Mouse (Mus musculus): Measurements from ENCODE around the gene Desi2. TPM values are rescaled to one million over a fixed set of nuclear protein-coding genes. Genes with fewer than 3 reads are reported as not detected.
"Not testable (repeated sequence)": the region's sequence is repeated elsewhere in the genome, so short reads cannot be mapped to it uniquely, and the experiment has no call there.

Gene Desi2
- polyA plus RNA-seq, 1 experiment = 32.5 TPM

DNA sequence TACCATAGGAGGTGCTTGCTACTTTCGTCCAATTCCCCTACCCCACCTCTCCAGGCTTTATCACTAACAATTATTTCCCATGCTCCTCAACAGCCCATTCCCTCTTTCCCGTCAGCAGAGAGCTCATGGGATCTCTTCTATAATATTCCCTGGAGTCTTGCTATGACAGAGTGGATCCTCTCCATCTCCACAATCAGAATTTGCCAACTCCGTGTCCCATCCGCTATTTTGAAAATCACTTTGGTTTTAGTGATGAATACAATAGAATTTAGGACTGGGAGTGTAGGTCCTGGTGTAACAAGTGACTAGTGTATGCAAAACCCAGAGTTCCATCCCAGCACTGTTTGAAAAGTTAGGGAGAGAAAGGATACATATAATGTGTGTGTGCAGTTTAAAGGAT lies 69.1 kb downstream of the Desi2 start:
- H3K4me3 ChIP-seq (ENCODE audit: low read depth, low read length) = no peak overlapping the region
- H3K36me3 ChIP-seq (ENCODE audit: control insufficient read depth, insufficient read depth, low read length, poor library complexity, severe bottlenecking) = peaks cover 2% of the 10 kb centered on the region; the same call in 1 of the 2 replicates
- no peak overlapping the region for H3K27ac ChIP-seq (ENCODE audit: insufficient read depth, low read length)
- no peak overlapping the region for H3K9ac ChIP-seq (ENCODE audit: low read depth, poor library complexity, severe bottlenecking)
- no peaks in the 10 kb centered on the region for H3K27me3 ChIP-seq (ENCODE audit: control insufficient read depth, insufficient read depth, low read length, poor library complexity, severe bottlenecking)
- no peaks in the 10 kb centered on the region for H3K4me1 ChIP-seq (ENCODE audit: control insufficient read depth, insufficient read depth, low read length)
- H3K9me3 ChIP-seq (replicated peaks; ENCODE audit: control insufficient read depth, insufficient read depth, low read length, poor library complexity, severe bottlenecking) = 0 out of 2 replicates have a peak, but pooled peaks cover 4% of the 10 kb centered on the region
- no peak for TF ChIP-seq CTCF (IDR thresholded peaks at IDR 0.05; ENCODE audit: low read depth, low read length)
- no peak for TF ChIP-seq POLR2A (IDR thresholded peaks at IDR 0.05; ENCODE audit: insufficient read depth, low read length)
- TF ChIP-seq EP300 (IDR thresholded peaks at IDR 0.05; ENCODE audit: insufficient read depth, low read depth, low read length) = no peak

- Histone ChIP-seq H3K27me3 (ENCODE audit: control insufficient read depth, insufficient read depth, low read length, poor library complexity, severe bottlenecking) (no peaks in the 10 kb centered on the region), H3K4me3 (ENCODE audit: low read depth, low read length) (no peak overlapping the region), H3K4me1 (ENCODE audit: control insufficient read depth, insufficient read depth, low read length) (no peaks in the 10 kb centered on the region), H3K36me3 (ENCODE audit: control insufficient read depth, insufficient read depth, low read length, poor library complexity, severe bottlenecking) (peaks cover under 1% of the 10 kb centered on the region; the same call in 1 of the 2 replicates), H3K9me3 (replicated peaks; ENCODE audit: control insufficient read depth, insufficient read depth, low read length, poor library complexity, severe bottlenecking) (peaks cover 8% of the 10 kb centered on the region; the same call in 1 of the 2 replicates), H3K27ac (ENCODE audit: insufficient read depth, low read length) (no peak overlapping the region), H3K9ac (ENCODE audit: low read depth, poor library complexity, severe bottlenecking) (no peak overlapping the region)
- TF ChIP-seq EP300 (IDR thresholded peaks at IDR 0.05; ENCODE audit: insufficient read depth, low read depth, low read length) = no peak
Observed at GRCm38 (mm10) chr1:178258821-178259220, 71.6 kb downstream of the Desi2 start.

DNA sequence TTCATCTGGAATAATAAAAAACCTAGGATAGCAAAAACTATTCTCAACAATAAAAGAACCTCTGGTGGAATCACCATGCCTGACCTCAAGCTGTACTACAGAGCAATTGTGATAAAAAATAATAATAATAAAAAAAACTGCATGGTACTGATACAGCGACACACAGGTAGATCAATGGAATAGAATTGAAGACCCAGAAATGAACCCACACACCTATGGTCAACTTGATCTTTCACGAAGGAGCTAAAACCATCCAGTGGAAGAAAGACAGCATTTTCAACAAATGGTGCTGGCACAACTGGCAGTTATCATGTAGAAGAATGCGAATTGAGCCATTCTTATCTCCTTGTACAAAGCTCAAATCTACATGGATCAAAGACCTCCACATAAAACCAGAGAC lies 78.2 kb downstream of the Desi2 start:
- H3K9me3 ChIP-seq (replicated peaks; ENCODE audit: control insufficient read depth, insufficient read depth, low read length, poor library complexity, severe bottlenecking); H3K36me3 ChIP-seq (ENCODE audit: control insufficient read depth, insufficient read depth, low read length, poor library complexity, severe bottlenecking); H3K4me3 ChIP-seq (ENCODE audit: low read depth, low read length); H3K9ac ChIP-seq (ENCODE audit: low read depth, poor library complexity, severe bottlenecking); H3K27ac ChIP-seq (ENCODE audit: insufficient read depth, low read length); H3K27me3 ChIP-seq (ENCODE audit: control insufficient read depth, insufficient read depth, low read length, poor library complexity, severe bottlenecking); H3K4me1 ChIP-seq (ENCODE audit: control insufficient read depth, insufficient read depth, low read length): not testable (repeated sequence)

GRCm38 (mm10) chr1:178270635-178271034 lies 83.4 kb downstream of the Desi2 start:
- Histone ChIP-seq H3K9ac (ENCODE audit: low read depth, poor library complexity, severe bottlenecking) (no peak overlapping the region), H3K9me3 (replicated peaks; ENCODE audit: control insufficient read depth, insufficient read depth, low read length, poor library complexity, severe bottlenecking) (peaks cover 20% of the 10 kb centered on the region), H3K27ac (ENCODE audit: insufficient read depth, low read length) (no peak overlapping the region), H3K27me3 (ENCODE audit: control insufficient read depth, insufficient read depth, low read length, poor library complexity, severe bottlenecking) (no peaks in the 10 kb centered on the region), H3K4me1 (ENCODE audit: control insufficient read depth, insufficient read depth, low read length) (no peaks in the 10 kb centered on the region), H3K4me3 (ENCODE audit: low read depth, low read length) (no peak overlapping the region), H3K36me3 (ENCODE audit: control insufficient read depth, insufficient read depth, low read length, poor library complexity, severe bottlenecking) (no peaks in the 10 kb centered on the region)
- TF ChIP-seq CTCF (IDR thresholded peaks at IDR 0.05; ENCODE audit: low read depth, low read length) (no peak), EP300 (IDR thresholded peaks at IDR 0.05; ENCODE audit: insufficient read depth, low read depth, low read length) (no peak), POLR2A (IDR thresholded peaks at IDR 0.05; ENCODE audit: insufficient read depth, low read length) (no peak)

DNA sequence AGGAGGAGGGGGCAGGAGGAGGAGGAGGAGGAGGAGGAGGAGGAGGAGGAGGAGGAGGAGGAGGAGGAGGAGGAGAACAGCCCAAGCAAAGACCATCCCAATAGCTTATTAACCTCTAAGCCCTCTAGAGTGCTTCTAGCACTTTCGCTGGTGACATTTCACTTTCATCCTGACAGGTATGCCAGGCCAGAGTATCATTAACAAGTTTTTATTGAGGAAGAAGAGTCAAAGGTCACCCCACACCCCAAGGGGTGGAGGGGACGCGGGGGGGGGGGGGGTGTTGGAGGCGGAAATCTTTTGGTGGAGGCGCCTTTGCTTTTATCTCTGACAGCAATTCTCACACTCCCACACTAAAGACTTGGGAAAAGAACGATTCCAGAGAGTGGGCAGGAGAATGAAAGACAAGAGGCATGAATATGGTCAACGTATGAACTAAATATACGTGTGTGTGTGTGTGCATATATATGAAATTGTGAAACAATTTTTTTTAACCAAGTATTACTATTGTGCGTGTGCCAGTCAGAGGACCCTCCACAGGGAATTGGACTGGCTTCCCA lies 88.0 kb downstream of the Desi2 start:
- peaks cover 3% of the 10 kb centered on the region for H3K4me1 ChIP-seq (ENCODE audit: control insufficient read depth, insufficient read depth, low read length)
- H3K9ac ChIP-seq (ENCODE audit: low read depth, poor library complexity, severe bottlenecking) = 0 out of 2 replicates have a peak overlapping the region, but pooled peaks have one; percentile 73
- no peak for TF ChIP-seq CTCF (IDR thresholded peaks at IDR 0.05; ENCODE audit: low read depth, low read length)
- TF ChIP-seq POLR2A (IDR thresholded peaks at IDR 0.05; ENCODE audit: insufficient read depth, low read length) = no peak
- no peak for TF ChIP-seq EP300 (IDR thresholded peaks at IDR 0.05; ENCODE audit: insufficient read depth, low read depth, low read length)
- no peaks in the 10 kb centered on the region for H3K36me3 ChIP-seq (ENCODE audit: control insufficient read depth, insufficient read depth, low read length, poor library complexity, severe bottlenecking)
- no peak overlapping the region for H3K27ac ChIP-seq (ENCODE audit: insufficient read depth, low read length)
- H3K9me3 ChIP-seq (replicated peaks; ENCODE audit: control insufficient read depth, insufficient read depth, low read length, poor library complexity, severe bottlenecking) = peaks cover 20% of the 10 kb centered on the region
- no peaks in the 10 kb centered on the region for H3K27me3 ChIP-seq (ENCODE audit: control insufficient read depth, insufficient read depth, low read length, poor library complexity, severe bottlenecking)
- no peak overlapping the region for H3K4me3 ChIP-seq (ENCODE audit: low read depth, low read length)

GRCm38 (mm10) chr1:178275738-178276053 lies 88.5 kb downstream of the Desi2 start:
- no peaks in the 10 kb centered on the region for H3K27me3 ChIP-seq (ENCODE audit: control insufficient read depth, insufficient read depth, low read length, poor library complexity, severe bottlenecking)
- no peak for TF ChIP-seq EP300 (IDR thresholded peaks at IDR 0.05; ENCODE audit: insufficient read depth, low read depth, low read length)
- TF ChIP-seq CTCF (IDR thresholded peaks at IDR 0.05; ENCODE audit: low read depth, low read length) = no peak
- TF ChIP-seq POLR2A (IDR thresholded peaks at IDR 0.05; ENCODE audit: insufficient read depth, low read length) = no peak
- H3K9me3 ChIP-seq (replicated peaks; ENCODE audit: control insufficient read depth, insufficient read depth, low read length, poor library complexity, severe bottlenecking) = peaks cover 23% of the 10 kb centered on the region
- H3K36me3 ChIP-seq (ENCODE audit: control insufficient read depth, insufficient read depth, low read length, poor library complexity, severe bottlenecking) = no peaks in the 10 kb centered on the region
- H3K9ac ChIP-seq (ENCODE audit: low read depth, poor library complexity, severe bottlenecking) = peak overlapping the region; percentile 73
- H3K27ac ChIP-seq (ENCODE audit: insufficient read depth, low read length) = no peak overlapping the region
- peak overlapping the region; percentile 45 for H3K4me3 ChIP-seq (ENCODE audit: low read depth, low read length)
- peaks cover 3% of the 10 kb centered on the region for H3K4me1 ChIP-seq (ENCODE audit: control insufficient read depth, insufficient read depth, low read length)

Measured in ES-Bruce4 (cell line).